Mouse (Mus musculus) ovary, postnatal 10 days (tissue): Measurements from ENCODE around the gene Tcaf2.

ENCODE experiments used
- DNase-seq: peaks from one replicate; pipeline ENCODE4 v3.0.0; 2022; ENCODE audit warnings: low spot score

The Tcaf2 gene

DNA sequence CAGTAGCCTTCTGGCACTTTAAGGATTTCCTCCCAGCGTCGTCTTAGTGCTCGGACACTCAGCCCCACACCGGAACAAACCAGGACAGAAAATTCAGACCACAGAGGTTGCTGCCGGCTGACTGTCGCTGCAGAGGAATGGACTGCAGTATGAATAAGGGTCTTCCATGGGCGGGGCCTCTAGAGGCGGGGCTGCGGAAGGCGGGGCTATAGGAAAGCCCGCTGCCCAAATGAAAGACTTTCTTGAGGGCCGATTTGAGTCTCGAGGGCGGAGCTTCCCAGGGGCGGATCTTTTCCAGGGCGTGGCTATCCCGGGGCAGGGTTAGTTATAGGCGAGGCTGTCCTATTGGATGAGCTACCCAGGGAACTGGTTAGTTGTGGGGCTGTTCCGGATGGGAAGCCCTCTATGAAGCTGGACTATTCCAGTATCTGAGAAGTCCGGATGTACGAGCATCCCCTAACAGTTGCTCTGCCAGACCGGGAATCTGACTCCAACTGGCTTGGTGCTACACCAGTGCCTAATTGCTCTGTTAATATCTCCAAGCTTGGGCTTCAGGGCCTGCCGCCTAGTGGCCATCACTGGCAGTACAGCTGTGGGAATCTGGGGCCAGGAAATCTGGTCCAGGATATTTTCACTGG is at the start of gene Tcaf2:
Gene Tcaf2, minus strand, starts transcription at position 343 of the 638 bp plus-strand sequence.
- peak; percentile 67 for DNase-seq

DNA sequence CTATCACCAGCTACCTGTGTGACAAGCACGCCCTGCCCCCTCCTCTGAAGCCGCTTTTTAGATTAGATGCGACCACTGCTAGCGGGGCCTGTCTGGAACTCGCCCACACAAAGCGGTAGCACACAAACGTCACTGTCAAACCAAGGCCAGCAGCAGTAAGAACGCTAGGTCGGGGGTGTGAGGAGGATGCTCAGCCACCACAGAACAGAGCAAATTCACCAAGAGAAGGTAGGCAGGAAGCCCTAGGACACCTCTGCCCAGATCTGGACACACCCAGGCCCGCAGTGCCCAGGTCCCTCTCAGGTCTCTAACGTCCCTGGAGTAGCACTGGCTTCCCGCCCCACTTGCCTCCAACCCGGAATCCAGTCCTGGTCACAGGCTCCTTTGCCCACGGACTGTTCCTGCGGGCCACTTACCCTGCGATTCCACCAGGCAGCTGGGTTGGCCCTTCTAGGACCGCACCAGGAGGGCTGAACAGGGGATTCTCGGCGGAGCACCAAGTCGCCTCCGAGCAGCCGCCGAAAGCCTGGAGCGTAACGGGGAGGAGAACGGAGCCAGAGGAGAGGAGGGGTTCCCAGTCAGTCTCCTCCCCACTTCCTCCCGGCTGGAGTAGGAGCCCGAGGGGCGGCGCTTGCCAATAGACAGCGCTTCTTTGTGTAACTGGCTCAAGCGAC is 47.6 kb upstream of the Tcaf2 start:
- peak; percentile 56 for DNase-seq

DNA sequence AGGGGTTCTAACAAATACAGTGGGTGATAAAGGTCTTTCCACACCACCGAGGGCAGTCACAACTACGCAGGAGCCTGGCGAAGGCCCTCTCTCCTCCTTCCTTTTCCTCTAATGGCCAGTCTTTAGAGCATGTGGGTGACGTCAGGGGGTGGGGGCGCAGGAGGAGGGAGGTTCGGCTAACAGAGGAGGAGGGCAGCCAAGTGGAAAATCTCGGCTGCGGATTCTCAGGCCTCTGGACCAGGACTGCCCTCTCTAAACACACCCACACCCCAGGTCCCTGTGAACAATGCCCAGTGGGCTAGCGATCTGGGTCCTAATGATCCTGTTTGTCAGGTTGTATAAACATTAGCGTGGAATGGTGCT is 47.1 kb upstream of the Tcaf2 start:
- DNase-seq, result peak; percentile 35

DNA sequence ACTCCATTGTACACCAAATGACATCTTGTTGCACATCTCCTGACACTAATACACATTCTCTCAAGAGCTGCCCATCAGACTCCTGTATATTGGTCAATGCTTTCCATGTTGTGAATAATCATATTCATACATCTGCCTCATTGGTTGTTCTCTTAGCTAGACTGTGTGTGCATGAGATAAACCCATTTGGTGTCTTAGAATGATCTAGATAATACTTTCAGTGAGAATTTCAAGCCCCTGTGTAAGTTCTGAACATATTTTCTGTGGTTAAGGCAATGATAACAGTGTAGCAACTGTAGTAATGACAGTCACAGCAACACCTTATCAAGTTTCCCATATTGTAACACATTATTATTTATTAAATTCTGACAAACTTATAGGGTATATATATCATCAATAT is 44.7 kb upstream of the Tcaf2 start:
- DNase-seq, result no peak

DNA sequence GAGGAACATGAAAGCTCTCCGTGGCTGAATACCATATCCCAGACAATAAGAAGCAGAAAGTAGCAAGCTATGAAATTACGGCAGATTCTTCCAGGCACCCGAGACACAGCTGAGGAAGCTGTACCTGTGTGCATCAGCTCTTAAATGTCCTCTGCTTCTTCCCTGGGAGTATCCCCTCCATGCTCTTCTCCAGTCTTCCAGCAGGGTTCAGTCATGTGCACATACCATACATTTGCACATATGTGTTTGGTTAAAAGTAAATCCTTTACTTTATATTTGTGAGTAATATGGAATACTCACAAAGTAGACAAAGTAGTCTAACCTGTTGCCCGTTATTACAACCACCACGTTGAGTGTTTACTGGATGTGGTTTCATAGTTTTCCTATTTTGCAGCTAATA is 42.9 kb upstream of the Tcaf2 start:
- DNase-seq, result no peak

DNA sequence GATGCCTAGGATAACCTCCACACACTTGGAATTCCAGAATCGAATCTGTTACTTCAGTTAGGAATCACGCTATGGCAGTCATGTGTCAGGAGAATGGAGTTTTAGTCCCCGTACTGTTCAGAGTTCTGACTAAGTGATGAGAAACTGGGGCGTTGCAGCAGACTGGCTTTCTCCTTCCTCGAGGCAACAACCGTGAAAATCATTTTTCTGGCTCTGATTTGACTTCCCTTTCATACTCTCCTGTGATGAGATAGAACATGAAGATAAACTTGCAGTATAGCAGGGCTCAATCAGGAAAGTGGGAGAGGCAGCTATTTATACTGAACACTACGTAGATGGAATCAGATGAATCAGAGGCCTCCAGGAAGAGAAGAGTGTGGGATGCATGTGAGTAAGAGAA is 35.0 kb upstream of the Tcaf2 start:
- no peak for DNase-seq

DNA sequence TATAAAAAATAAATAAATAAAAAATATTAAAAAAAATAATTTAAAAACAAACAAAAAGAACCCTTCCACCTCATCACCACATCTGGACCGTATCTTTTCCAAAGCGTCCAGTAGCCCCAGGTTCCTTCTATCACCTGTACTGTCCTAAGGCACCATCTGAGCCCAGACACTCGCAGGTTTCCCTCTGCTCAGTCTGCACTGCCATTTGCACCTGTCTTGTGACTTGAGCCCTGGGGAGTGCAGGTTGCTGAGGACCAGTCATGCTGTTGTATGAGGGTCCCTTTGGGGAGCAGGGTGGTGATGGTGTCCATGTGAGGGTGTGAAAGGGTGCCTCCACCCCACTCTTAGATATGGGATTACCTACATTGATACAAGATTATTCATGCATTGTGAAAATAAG is 31.0 kb upstream of the Tcaf2 start:
- DNase-seq, result no peak

DNA sequence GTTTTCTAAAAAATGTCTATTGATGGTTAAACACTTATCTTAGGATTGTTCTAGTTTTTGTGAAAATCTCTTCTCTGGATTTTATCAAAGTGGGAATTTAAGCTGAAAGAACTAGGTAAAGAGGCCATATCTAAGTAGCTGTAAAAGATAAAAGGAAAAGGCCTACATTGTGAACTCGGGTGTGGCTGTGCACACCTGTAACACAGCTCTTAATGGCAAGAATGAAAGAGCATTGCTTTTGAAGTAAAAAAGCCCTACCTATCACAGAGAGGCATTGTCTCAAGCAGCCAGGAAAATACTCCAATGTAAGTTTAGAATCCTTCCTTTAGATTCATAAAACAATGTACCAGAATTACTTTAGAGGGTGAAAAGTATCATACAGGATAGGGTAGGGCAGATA is 26.7 kb upstream of the Tcaf2 start:
- no peak for DNase-seq

DNA sequence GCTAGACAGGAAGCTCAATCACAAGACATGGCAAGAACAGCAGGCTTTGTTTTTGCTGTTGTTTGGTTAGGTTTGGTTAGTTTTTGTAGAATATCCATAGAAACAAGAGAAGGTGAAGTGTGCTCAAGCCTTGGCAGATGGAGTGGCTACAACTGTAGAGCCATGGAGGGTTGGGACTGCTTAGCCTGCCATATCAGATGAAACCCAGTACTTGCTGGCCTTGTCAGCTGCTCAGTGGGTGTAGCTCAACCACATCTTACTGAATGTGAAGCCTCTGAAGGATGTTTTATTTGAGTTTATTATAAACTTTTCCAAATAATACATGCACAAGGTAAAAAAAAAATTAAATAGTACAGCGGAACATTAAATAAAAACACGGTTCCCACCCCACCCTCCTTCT is 22.7 kb upstream of the Tcaf2 start:
- DNase-seq, result no peak

DNA sequence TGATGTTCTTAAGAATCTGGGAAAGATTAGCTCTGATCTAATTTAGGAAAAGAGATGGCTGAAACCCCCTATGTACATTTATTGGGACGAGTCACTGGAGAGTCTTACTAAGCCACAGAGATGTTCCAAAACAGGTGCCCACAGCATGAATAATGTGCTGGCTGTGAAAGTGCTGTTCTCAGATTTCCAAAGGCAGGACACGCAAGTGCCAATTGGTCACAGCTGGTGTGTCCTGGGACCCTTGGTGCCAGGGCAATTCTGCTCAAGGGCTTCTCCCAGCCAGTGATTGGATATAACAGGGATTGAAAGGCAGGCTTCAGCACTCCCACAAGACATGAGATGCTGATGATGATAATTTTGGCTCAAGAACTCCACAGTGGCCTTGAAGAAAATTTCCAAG is 16.7 kb upstream of the Tcaf2 start:
- no peak for DNase-seq

DNA sequence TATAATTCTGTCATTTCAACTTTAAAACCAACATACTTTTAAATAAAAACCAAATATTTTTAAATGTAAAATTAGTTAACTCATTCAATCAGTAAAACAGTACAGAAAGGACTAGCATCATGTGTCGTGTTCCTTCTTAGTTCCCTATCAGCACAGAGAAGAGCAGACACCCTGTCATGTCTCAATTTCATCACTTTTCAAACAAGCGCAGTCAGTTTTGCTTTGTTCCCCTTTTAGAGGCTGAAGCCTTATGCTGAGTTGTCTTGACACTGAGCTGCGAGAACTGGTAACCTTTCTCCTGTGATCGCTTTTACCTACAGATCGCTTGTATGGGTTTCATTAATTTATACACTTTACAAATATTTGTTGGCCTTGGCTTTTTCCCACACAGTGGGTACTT is 10.7 kb downstream of the Tcaf2 start:
- DNase-seq, result no peak

DNA sequence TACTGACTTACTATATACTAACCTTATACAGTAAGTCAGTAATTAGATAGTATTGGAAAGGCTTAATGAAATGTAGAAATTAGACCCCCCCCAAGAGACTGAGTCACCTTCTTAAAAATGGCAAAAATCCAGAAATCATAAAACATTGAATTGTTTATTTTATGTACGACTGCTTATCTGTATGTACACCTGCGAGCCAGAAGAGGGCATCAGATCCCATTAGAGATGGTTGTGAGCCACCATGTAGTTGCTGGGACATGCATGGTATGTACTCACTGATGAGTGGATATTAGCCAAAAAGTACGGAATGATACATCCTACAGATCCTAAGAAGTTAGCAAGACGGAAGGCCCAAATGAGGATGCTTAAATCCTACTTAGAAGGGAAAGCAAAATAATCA is 13.7 kb downstream of the Tcaf2 start:
- no peak for DNase-seq

DNA sequence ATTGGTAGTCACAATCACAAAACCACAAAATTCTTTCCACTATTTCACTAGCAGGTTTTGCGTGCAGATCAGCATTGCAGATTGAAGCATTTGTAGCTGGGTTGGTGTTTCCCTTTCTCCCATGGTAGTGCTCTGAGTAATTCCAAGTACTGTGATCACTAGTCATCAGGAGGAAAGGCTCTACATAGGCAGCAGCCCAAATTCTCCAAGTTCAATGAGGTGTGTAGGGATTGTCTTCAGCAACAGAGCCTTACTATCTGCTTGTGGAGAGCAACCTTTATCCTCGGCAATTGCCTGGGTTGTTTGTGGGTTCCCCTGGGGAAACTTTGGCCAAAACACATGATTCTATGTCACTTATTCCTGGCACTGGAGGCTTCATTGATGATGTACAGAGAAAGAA is 28.1 kb downstream of the Tcaf2 start:
- no peak for DNase-seq

DNA sequence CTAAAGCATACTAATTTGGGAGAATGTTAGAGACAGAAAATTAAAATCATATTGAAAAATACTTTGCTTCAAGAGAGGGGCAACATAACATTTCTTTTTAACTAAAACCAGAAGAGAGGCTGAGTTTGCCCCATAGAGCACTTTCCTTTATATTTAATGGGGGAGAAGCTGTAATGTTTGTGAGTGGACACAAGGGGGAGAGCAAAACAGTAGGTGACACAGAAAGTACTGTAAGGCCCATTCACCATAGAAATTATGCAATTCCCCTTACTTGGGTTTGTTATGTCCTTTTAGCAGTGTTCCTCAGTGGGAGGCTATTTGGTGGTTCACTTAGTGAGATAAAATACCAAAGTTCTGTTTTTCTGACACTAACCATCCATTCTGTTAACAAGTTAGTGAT is 32.8 kb downstream of the Tcaf2 start:
- DNase-seq, result no peak

DNA sequence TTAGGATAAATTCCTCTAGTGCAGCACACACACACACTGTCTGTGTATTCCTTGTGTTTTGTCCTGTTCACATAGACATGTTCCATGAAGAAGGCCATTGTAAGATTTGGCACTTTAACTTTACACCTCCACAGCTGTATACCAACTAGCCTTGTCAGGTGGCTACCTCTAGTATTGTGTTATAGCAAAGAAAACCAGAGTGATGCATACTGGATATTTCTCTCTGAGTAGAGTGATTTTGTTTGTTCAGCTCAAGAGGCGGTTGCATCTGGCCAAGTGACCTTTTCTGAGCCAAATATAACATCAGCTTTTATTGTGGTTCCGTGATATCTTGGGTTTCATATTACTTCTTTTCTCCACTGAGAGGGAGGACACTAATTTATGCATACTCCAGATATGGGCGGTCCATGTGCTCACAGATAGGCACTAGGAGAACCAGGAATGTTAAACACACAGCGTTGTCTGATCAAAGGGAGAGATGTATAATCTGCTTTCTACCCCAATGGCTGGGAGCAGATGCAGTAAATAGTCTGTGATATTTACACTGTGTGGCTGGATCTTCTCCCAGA is 34.0 kb downstream of the Tcaf2 start:
- no peak for DNase-seq

DNA sequence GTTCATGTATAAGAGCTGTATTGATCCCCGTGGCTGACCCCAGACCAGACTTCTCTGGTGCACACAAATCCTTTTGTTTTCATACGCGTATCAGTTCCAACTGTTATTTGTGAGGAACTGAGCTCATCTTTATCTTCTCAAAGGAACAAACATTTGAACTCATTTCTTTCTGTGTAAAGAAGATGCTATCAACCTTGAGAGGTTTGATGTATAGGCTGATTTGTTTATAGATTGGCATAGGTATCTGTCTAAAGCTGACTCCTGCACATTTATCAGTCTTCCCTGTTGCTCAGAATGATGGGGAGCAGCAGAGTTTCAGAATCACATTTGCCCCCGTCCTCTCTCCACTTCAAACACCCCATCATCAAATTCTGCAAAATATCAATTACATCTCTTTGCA is 47.5 kb downstream of the Tcaf2 start, which contains the start of gene Tcaf3:
Gene Tcaf3, minus strand, starts transcription at position 101 of the 400 bp plus-strand sequence.
- DNase-seq, result no peak

DNA sequence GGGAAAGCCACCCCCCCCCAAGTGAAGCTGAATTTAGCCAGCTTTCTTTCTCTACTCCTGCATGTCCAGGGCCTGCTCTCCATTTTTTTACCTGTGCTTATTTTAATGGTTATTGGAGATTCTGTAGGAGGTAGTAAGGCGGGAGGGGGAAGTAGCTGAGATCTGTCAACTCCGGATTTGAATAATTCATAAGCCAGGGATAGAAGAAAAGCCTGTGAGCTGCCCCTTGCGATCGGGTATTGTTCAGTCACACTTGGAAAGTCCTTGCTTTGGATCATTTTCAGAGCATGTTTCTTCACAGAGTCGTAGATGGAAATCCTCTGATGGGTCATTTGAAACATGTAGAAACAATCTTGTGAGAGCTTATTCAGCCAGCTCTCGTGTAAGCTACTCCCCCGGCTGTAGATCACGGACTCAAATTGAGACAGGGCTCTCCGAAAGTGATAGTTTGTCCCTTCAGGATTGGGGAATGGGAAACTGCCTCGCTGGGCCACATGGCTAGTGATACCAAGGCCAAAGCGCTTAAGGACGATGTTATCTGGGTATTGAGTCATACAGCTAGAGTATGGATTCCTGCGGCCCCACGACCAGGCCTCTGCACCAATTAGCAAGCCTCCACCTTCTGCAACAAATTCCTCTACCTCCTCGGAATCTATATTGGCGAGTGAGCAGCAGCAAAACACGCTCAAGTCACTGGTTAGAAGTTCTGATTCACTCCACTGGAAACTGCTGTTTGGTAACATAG is 51.7 kb downstream of the Tcaf2 start:
- no peak for DNase-seq

DNA sequence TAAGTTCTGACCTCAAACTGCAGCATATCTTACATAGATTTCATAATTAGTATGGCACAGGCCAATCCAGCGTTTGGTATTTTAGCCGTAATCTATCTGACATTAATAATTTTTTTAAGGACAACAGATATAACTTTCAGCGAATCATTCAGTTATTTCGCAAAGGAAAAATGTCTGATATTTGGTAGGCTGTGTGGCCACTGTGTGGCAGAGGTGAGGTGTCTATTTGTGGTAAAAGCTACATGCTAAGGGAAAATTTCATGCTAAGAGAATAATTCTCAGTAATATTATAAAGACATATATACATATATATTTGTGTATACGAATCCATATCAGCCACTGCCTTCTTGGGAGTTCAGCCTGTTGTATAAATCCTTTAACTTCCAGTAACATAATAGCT is 58.5 kb downstream of the Tcaf2 start:
- no peak for DNase-seq

DNA sequence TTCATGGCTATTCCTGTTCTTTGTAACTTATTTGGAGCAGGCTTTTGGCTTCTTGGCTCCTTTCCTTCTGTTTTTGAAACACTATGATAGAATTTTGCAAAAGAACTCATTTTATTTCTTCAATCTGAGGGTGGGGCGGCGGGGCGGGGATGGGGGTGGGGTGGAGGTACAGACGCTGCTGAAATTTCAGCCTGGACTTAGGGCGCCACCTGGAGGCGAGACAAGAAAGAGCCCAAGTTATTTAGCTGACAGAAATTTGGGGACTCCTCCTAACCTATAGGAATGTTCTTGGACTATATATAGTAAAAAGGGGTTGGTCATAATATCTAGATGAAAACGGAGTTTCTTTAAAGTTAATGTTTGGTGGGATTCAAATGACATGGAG is 61.6 kb downstream of the Tcaf2 start:
- no peak for DNase-seq

DNA sequence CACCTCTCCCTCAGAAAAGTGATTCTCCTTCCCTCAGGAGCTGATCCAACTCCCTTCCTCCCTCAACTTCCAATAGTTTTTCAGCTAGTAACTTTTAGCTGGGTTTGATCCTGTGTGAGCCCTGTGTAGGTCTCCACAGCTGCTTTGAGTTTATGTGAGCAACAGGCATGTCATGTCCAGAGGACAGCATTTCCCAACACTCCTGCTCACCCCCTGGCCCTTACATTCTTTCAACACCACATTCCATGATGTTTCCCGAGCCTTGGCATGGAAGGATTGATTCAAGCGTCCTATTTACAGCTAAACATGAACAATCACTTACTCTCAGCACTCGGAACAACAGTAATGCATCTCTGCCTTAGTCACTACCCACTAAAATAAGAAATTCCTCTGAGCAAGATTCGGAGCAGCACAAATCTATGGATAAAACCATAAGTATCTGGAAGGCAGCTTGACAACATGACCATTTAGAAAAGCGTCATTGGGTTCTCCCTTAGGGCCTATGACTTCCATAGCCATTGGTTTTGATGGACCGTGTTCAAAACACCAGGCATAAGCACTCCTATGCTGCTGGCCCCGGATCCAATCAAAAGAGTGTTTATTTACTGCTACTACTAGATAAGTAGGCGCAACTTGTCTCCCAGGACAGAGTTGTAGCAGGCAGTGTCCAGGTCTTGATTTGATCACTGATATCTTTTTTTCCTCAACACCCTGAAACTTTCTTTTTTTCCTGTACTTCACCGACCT is 62.1 kb downstream of the Tcaf2 start:
- DNase-seq, result no peak

DNA sequence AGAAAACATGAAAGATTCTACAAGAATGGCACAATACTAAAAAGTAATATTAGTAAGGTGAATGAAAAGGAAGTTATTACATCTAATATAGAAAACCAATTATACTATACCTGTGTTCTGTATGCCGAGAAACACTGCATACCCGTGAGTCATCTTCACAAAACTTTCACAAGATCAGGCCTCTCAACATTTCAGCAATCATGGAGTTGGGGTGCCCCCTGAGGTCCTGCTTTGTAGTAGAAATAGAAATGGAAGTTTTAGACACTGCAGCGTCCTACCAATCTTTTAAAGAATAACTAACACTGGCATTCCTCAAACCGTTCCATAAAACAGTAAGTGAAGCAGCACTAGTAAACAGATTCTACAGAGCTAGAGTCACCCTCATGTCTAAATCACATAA is 66.4 kb downstream of the Tcaf2 start:
- DNase-seq, result no peak

DNA sequence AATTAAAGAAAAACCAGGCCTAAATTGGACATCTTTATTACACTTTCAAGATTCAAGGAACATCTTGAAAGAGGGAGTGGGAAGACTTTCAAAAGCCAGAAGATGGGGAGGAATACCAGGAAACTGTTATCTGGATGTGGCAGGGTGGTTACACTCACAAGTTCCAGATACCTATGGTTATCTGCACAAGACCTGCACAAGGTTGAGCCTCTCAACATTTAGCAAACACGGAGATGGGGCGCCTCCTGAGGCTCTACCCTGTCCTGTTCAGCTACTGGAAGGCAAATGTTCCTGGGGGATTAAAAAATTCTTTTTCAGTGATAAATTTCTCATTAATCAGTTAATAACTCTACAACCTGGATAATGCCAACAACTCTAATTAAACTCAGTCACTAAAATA is 67.6 kb downstream of the Tcaf2 start:
- no peak for DNase-seq
